8 mouse cellular contexts compared by ENCODE assay signal in the genomic region with DNA sequence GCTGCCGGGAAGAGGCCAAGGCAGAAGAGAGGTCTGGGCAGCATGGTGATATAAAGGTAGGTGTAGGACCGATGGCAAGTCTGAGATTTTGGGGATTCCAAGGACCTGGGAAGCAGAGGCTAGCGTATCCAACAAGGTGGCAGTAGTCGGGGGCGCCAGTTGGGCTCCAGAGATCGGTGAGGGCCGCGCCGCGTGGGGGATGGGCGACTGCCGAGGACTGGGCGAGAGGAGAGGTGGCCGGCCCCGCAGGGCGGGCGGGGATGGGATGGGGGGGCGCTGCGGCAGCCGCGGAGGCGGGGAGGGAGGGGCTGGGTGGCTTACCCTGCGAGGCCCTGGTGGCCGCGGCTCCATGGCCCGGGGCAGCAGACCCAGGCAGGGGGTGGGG. TPM values are rescaled to one million over a fixed set of nuclear protein-coding genes. Genes with fewer than 3 reads are reported as not detected.
DNase-seq lines count a peak whose midpoint lies in the region; ATAC-seq and TF ChIP-seq lines count a peak whose summit lies in the region.

No protein-coding gene starts in this region.

- H3K4me2 ChIP-seq in CH12.LX (ENCODE audit: insufficient read depth, low read depth, poor library complexity, severe bottlenecking), result peak overlapping the region; percentile 90
- H3K4me2 ChIP-seq in hindbrain, embryonic 12.5 days (replicated peaks), result peak overlapping the region; percentile 66

- in situ Hi-C loops in CH12.LX (cut with MboI; ENCODE audit: low pct_ligation_motif_present, low pct_unique_long_range_greater_than_20kb, low sequenced_read_pairs), result no loop called here

- H3K9ac ChIP-seq in heart, adult 2 months (ENCODE audit: low read depth, low read length), result peak overlapping the region; percentile 65
- H3K9ac ChIP-seq in CH12.LX (ENCODE audit: insufficient read depth, low read depth), result peak overlapping the region; percentile 76
- peak overlapping the region; percentile 85 for H3K9ac ChIP-seq in hindbrain, embryonic 12.5 days

- peak overlapping the region; percentile 59 for H3K4me3 ChIP-seq in heart, adult 2 months
- H3K4me3 ChIP-seq in CH12.LX (replicated peaks in 1 of 3; ENCODE audit: low read depth in 2 of 3, low read length in 2 of 3, poor library complexity in 1 of 3), result peak overlapping the region; percentile 44 to 60 (median 52)
- H3K4me3 ChIP-seq in hindbrain, embryonic 12.5 days, result peak overlapping the region; percentile 74

- TF ChIP-seq CTCF in heart, adult 2 months (IDR thresholded peaks at IDR 0.05), result no peak
- TF ChIP-seq CTCF in CH12.LX (conservative IDR thresholded peaks at IDR 0.05 in 1 of 2, IDR thresholded peaks at IDR 0.05 in 1 of 2; ENCODE audit: low read depth in 2 of 2, low read length in 2 of 2), result no peak

- TF ChIP-seq POLR2A in heart, adult 2 months (IDR thresholded peaks at IDR 0.05; ENCODE audit: insufficient read depth, low read depth, low read length), result no peak
- TF ChIP-seq POLR2A in CH12.LX (IDR thresholded peaks at IDR 0.05; ENCODE audit: low read depth, low read length), result no peak

- intact Hi-C loops in heart, adult 2 months (cut with DNase I), result no loop called here
- intact Hi-C loops in heart, postnatal 14 days (cut with DNase I), result no loop called here

- no peaks in the 10 kb centered on the region for H3K4me1 ChIP-seq in heart, adult 2 months (ENCODE audit: control insufficient read depth, insufficient read depth, low read length)
- H3K4me1 ChIP-seq in CH12.LX (ENCODE audit: control insufficient read depth in 1 of 2, insufficient read depth in 2 of 2), result peaks cover 3 to 23% of the 10 kb centered on the region in 2 experiments
- peaks cover 33% of the 10 kb centered on the region for H3K4me1 ChIP-seq in hindbrain, embryonic 12.5 days

- DNase-seq in heart, adult 2 months, result no peak
- DNase-seq in heart, postnatal 14 days, result no peak
- no peak for DNase-seq in CH12.LX (ENCODE audit: extremely low read depth)
- DNase-seq in cerebellum, postnatal 14 days, result peak; percentile 81 to 85
- peak; percentile 64 for DNase-seq in lung, postnatal 10 days
- no peak for DNase-seq in embryo, embryonic 10.5 days (ENCODE audit: low spot score)
- DNase-seq in spleen, postnatal 14 days (ENCODE audit: low spot score in 2 of 2), result no peak

- no peaks in the 10 kb centered on the region for H3K79me2 ChIP-seq in heart, adult 2 months (replicated peaks; ENCODE audit: control insufficient read depth, insufficient read depth, low read length)
- H3K79me2 ChIP-seq in CH12.LX (replicated peaks; ENCODE audit: control insufficient read depth, extremely low read depth, insufficient read depth, poor library complexity, severe bottlenecking), result no peaks in the 10 kb centered on the region

- no peaks in the 10 kb centered on the region for H3K27me3 ChIP-seq in heart, adult 2 months (ENCODE audit: control insufficient read depth, insufficient read depth, low read length)
- no peaks in the 10 kb centered on the region for H3K27me3 ChIP-seq in CH12.LX (replicated peaks)
- no peaks in the 10 kb centered on the region for H3K27me3 ChIP-seq in hindbrain, embryonic 12.5 days

- TF ChIP-seq EP300 in heart, adult 2 months (IDR thresholded peaks at IDR 0.05; ENCODE audit: insufficient read depth, low read depth, low read length), result no peak
- peak; percentile 6; the same call in 1 of the 2 replicates for TF ChIP-seq EP300 in CH12.LX (IDR thresholded peaks at IDR 0.05; ENCODE audit: low read length)

- WGBS in heart, adult 2 months, result 5% methylated on average over 25 of the region's 26 CpGs
- 1% methylated on average over 14 of the region's 26 CpGs for WGBS in hindbrain, embryonic 12.5 days

- no peak for TF ChIP-seq RAD21 in CH12.LX (IDR thresholded peaks at IDR 0.05; ENCODE audit: low read depth, low read length)

- dilution Hi-C loops in CH12.LX (cut with MboI; ENCODE audit: extremely low pct_ligation_motif_present, extremely low pct_unique_long_range_greater_than_20kb, low sequenced_read_pairs), result no loop called here

- H3K9me3 ChIP-seq in CH12.LX (replicated peaks; ENCODE audit: low read length), result no peaks in the 10 kb centered on the region
- no peaks in the 10 kb centered on the region for H3K9me3 ChIP-seq in hindbrain, embryonic 12.5 days (replicated peaks)

- ATAC-seq in hindbrain, embryonic 12.5 days (ENCODE audit: low FRiP score), result peak; percentile 75

- H3K27ac ChIP-seq in heart, adult 2 months, result peak overlapping the region; percentile 57
- no peak overlapping the region for H3K27ac ChIP-seq in CH12.LX (ENCODE audit: insufficient read depth, low read depth)
- peak overlapping the region; percentile 82 for H3K27ac ChIP-seq in hindbrain, embryonic 12.5 days

- H3K36me3 ChIP-seq in heart, adult 2 months (ENCODE audit: control insufficient read depth, insufficient read depth, low read length), result no peaks in the 10 kb centered on the region
- H3K36me3 ChIP-seq in CH12.LX (replicated peaks in 1 of 2; ENCODE audit: control insufficient read depth in 1 of 2, insufficient read depth in 1 of 2, low read length in 1 of 2), result peaks cover 0 to 57% of the 10 kb centered on the region in 2 experiments
- H3K36me3 ChIP-seq in hindbrain, embryonic 12.5 days, result peaks cover 17% of the 10 kb centered on the region

TF ChIP-seq in CH12.LX, 34 proteins besides CTCF, POLR2A, EP300 and RAD21:
- TF ChIP-seq CHD2 (IDR thresholded peaks at IDR 0.05; ENCODE audit: low read length) (peak; percentile 39; the same call in 1 of the 2 replicates), ELF1 (IDR thresholded peaks at IDR 0.05; ENCODE audit: low read depth, low read length) (no peak)
TF ChIP-seq in CH12.LX: peak in this region for 1.

RNA-seq across cellular contexts. Expression of gene Gpr84, which starts 12.7 kb away (rescaled TPM):
- not detected for total RNA-seq in heart, adult 2 months (2021)
- polyA plus RNA-seq in heart, adult 2 months (2012; rRNA removed), result 0.06 TPM in 1 of 2 replicates, not detected in the other
- total RNA-seq in heart, postnatal 14 days (2021), result not detected
- total RNA-seq in CH12.LX (2012; rRNA removed), result 0.25 and 0.42 TPM in 2 replicates
- 0.26 and 0.66 TPM in 2 replicates for total RNA-seq in CH12.LX (2014; rRNA removed)
- polyA plus RNA-seq in CH12.LX (2012; ENCODE audit: insufficient read length, low read depth), result 0.79 and 1.4 TPM in 2 replicates
- 0.36 and 0.51 TPM in 2 replicates for polyA plus RNA-seq in hindbrain, embryonic 12.5 days (2016; fragmentation: Nextera tagmentation; extraction: Ambion mirVana)

RNA-seq across cellular contexts. Expression of gene Zfp385a, which starts 16.8 kb away (rescaled TPM):
- total RNA-seq in heart, adult 2 months (2021), result 10 to 100 TPM; 10.1 to 10.4 TPM
- 7.3 and 12.0 TPM in 2 replicates for polyA plus RNA-seq in heart, adult 2 months (2012; rRNA removed)
- total RNA-seq in heart, postnatal 14 days (2021), result 10 to 100 TPM; 16.6 to 18.4 TPM
- 2.7 and 3.1 TPM in 2 replicates for total RNA-seq in CH12.LX (2012; rRNA removed)
- 1.0 and 1.2 TPM in 2 replicates for total RNA-seq in CH12.LX (2014; rRNA removed)
- polyA plus RNA-seq in CH12.LX (2012; ENCODE audit: insufficient read length, low read depth), result 45.2 and 59.9 TPM in 2 replicates
- polyA plus RNA-seq in hindbrain, embryonic 12.5 days (2016; fragmentation: Nextera tagmentation; extraction: Ambion mirVana), result 20.5 and 23.8 TPM in 2 replicates

RNA-seq across cellular contexts. Expression of gene Itga5, which starts 43.5 kb away (rescaled TPM):
- total RNA-seq in heart, adult 2 months (2021), result 10 to 100 TPM; 36.4 to 36.7 TPM
- polyA plus RNA-seq in heart, adult 2 months (2012; rRNA removed), result 38.6 and 44.6 TPM in 2 replicates
- 10 to 100 TPM; 61.1 to 70.4 TPM for total RNA-seq in heart, postnatal 14 days (2021)
- total RNA-seq in CH12.LX (2012; rRNA removed), result 0.17 and 0.21 TPM in 2 replicates
- total RNA-seq in CH12.LX (2014; rRNA removed), result 0.07 and 0.28 TPM in 2 replicates
- 1.6 and 1.8 TPM in 2 replicates for polyA plus RNA-seq in CH12.LX (2012; ENCODE audit: insufficient read length, low read depth)
- polyA plus RNA-seq in hindbrain, embryonic 12.5 days (2016; fragmentation: Nextera tagmentation; extraction: Ambion mirVana), result 26.8 and 27.0 TPM in 2 replicates

RNA-seq across cellular contexts. Expression of gene Copz1, which starts 50.5 kb away (rescaled TPM):
- 10 to 100 TPM; 50.2 to 55.2 TPM for total RNA-seq in heart, adult 2 months (2021)
- polyA plus RNA-seq in heart, adult 2 months (2012; rRNA removed), result 58.7 and 96.8 TPM in 2 replicates
- total RNA-seq in heart, postnatal 14 days (2021), result 10 to 100 TPM; 58.9 to 63.6 TPM
- total RNA-seq in CH12.LX (2012; rRNA removed) (80.0 and 97.9 TPM in 2 replicates), CH12.LX (2014; rRNA removed) (135 and 148 TPM in 2 replicates)
- polyA plus RNA-seq in CH12.LX (2012; ENCODE audit: insufficient read length, low read depth), result 263 and 271 TPM in 2 replicates
- polyA plus RNA-seq in hindbrain, embryonic 12.5 days (2016; fragmentation: Nextera tagmentation; extraction: Ambion mirVana), result 235 and 247 TPM in 2 replicates

Comparison
In these comparisons a context has a peak if more than half of its experiments do, and no peak if none do; other contexts are left out.
1. DNase-seq: peak in cerebellum, postnatal 14 days (2 of 2) and lung, postnatal 10 days (single experiment); none in heart, adult 2 months (0 of 2), heart, postnatal 14 days (0 of 2), CH12.LX (single experiment), embryo, embryonic 10.5 days (single experiment) and spleen, postnatal 14 days (0 of 2).
2. RNA of gene Itga5, which starts 43.5 kb away (total RNA-seq): 61.1 to 70.4 TPM in heart, postnatal 14 days and 36.4 to 36.7 TPM in heart, adult 2 months; 0.07 to 0.28 TPM in CH12.LX; every median in the first group is over 10 times any median in the second.
3. Peak in every context shown above with its lines, with median percentiles within 50 percentile points of each other: H3K4me3 ChIP-seq and H3K9ac ChIP-seq.